Mouse (Mus musculus): ENCODE data around the gene Gm28778. TPM values are rescaled to one million over a fixed set of nuclear protein-coding genes. Genes with fewer than 3 reads are reported as not detected.

The Gm28778 gene
- 0.26 and 0.80 TPM in 2 replicates for polyA plus RNA-seq (2021; fragmentation: Nextera tagmentation)
- long read RNA-seq, experiment 1, partial matches to known transcripts, result 0 of 2 reads
- long read RNA-seq, experiment 1, other reads (novel, unspliced or antisense), result 2 of 2 reads
- long read RNA-seq, experiment 2, result 0 reads

DNA sequence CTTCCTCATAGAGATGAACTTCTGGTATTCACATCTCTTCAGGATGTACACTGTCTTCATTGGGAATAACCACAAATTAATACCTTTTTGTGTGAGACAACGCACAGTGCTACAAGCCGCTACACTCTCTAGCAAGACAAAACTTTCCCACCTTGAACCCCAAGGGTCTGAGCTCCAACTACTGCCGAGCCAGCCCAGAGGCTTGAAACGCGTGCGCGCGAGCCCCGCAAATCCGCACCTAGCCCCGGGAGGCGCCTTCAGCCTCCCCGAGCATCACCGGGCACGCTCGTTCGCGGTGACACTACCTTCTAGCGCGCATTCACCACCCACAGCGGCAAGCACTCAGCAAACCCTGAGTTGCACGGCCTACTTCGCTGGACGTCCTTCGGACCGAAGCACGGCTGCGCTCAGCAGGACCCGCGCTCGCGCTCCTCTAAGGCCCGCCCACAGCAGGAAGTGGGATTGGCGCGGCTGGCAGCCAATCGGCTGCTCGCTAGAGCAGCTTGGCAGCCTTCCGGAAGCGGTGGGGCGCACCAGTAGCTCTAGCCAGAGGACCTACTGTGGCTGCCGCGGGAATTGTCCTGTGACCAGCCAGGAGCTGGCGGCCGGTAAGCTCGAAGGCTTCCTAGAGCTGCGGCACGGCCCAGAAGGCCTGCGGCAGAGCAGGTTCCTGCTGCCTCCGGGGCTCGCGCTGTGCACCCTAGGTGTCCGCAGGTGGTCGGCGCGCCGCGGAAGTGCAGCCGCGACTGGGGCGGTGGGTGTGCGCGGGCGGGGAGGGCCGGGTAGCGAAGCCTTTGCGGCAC is at the start of gene Gm28778, which contains the start of the genes Pms1 and Ormdl1:
TSS of gene Gm28778 (plus strand) at position 531 of the 803 bp plus-strand sequence.
TSS of gene Pms1 (minus strand) at position 438 of the 803 bp plus-strand sequence.
TSS of gene Ormdl1 (plus strand) at position 515 of the 803 bp plus-strand sequence.

DNA sequence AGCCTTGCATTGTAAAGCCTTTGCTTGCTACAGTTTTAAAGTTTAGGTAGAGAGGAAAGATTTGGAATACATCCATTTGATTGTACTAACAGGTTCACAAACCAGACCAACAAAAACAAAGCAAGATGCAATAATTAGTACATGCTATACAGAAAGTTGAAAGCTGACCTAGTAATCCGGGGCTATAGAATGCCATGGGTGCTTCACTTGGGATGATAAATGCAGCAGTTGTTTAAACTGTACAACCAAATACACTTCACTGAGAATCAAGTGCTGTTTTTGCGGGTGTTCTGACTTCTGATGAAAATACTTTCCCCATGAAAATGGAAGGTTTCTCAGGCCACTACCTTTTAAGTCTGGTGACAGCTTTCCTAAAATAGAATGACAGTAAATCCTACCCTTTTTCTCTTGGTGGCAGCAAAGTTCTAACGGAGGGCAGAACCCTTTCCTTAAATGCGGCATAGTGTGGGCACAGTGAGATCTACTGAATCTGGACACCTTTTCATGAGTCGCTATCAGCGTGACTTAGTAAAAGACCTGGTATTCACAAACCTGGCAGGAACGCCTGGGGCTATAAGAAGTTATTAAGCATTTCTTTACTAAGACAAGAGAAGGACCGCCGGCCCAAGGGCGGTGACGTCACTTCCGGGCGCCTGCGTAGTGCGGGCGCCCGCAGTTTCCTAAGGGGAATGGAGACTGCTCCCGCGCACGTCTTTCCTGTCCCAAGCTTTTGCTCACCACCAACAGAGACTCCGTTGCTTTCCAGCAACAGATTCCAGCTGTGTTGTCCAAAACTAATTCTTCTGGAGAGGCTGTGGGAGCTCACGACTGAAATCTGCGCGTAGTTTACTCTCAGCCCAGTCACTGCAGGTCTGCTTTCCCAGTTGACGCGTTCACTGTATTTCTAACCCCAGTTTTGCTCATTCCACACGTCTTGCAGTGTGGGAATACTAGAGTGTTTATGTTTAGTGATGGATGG is 16.4 kb downstream of the Gm28778 start, which contains the start of gene Osgepl1:
TSS of gene Osgepl1 (plus strand) at position 636 of the 979 bp plus-strand sequence.

DNA sequence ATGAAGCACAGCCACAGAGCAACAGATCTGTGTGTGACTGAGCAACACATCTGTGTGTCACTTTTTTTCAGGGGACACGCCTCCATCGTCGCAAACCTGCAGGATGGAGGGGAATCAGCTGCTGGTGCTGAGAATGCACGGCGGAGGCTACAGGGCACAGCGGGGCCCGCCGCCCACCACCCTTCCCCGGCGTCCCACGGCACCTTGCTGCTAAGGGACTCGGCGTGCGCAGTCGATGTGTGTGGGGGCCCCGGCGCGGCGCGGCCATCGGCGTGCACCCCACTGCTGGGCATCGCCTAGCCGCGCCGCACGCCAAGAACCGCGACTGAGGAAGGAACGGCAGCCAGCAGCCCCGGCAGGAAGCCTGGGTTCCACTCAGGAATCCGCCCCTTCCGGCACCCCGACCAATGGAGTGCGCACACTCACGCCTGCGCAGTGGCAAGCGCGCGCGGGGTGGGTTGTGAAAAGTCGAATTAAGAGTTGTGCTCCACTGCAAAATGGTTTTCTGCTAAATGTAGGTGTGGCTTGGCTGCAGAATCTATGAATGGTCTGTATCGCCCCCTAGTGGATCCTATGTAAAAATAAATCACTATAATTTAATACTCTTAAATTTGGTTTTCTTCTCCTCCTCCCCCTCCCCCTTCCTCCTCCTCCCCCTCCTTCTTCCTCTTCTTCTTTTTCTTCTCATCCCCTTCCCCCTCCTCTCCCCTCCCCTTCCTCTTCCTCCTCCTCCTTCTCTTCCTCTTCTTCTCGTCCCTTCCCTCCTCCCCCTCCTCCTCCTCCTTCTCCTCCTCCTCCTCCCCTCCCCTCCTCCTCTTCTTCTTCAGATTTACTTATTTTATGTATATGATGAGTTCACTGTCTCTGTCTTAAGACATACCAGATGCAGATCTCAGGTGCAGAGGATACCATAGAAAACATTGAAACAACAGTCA is 55.7 kb downstream of the Gm28778 start, which contains the start of the genes Asdurf, Gm28551 and Asnsd1:
TSS of gene Asdurf (minus strand) at position 293 of the 935 bp plus-strand sequence.
TSS of gene Gm28551 (minus strand) at position 341 of the 935 bp plus-strand sequence.
TSS of gene Asnsd1 (minus strand) at position 426 of the 935 bp plus-strand sequence.

Other genes starting within 250 kb of the Gm28778 start
- gene Mstn, start 235.5 kb upstream of the Gm28778 start, polyA plus RNA-seq (2021; fragmentation: Nextera tagmentation), result 0.08 and 0.13 TPM in 2 replicates
- not detected in 2 replicates for gene 1700019A02Rik, start 109.5 kb upstream of the Gm28778 start, polyA plus RNA-seq (2021; fragmentation: Nextera tagmentation)
- 4.6 and 6.2 TPM in 2 replicates for gene Pms1, start 93 bp upstream of the Gm28778 start, polyA plus RNA-seq (2021; fragmentation: Nextera tagmentation)
- gene Ormdl1, start within 50 bp of the Gm28778 start, polyA plus RNA-seq (2021; fragmentation: Nextera tagmentation), result 12.0 and 16.6 TPM in 2 replicates
- gene Osgepl1, start 16.5 kb downstream of the Gm28778 start, polyA plus RNA-seq (2021; fragmentation: Nextera tagmentation), result 17.4 and 18.7 TPM in 2 replicates
- 1.6 TPM in 2 replicates for gene Asdurf, start 55.5 kb downstream of the Gm28778 start, polyA plus RNA-seq (2021; fragmentation: Nextera tagmentation)
- gene Gm28551, start 55.6 kb downstream of the Gm28778 start, polyA plus RNA-seq (2021; fragmentation: Nextera tagmentation), result 0.39 and 0.58 TPM in 2 replicates
- 23.5 and 23.6 TPM in 2 replicates for gene Asnsd1, start 55.6 kb downstream of the Gm28778 start, polyA plus RNA-seq (2021; fragmentation: Nextera tagmentation)